Mouse (Mus musculus): ENCODE data around the gene Hadh.
A peak's percentile ranks its signal among the peaks of the same experiment; 100 is the strongest.

Hadh gene

GRCm38 (mm10) chr3:131271157-131271556 lies 744 bp downstream of the Hadh start:
- DNase-seq (ENCODE audit: low read depth, low spot score) = no peak

- DNase-seq (ENCODE audit: low read depth, low spot score) = no peak
Measured at GRCm38 (mm10) chr3:131270381-131270780, 1.5 kb downstream of the Hadh start.

GRCm38 (mm10) chr3:131266366-131267050 lies 5.4 kb downstream of the Hadh start:
- no peak for DNase-seq (ENCODE audit: low read depth, low spot score)

GRCm38 (mm10) chr3:131265516-131265915 lies 6.4 kb downstream of the Hadh start:
- DNase-seq (ENCODE audit: low read depth, low spot score) = no peak

GRCm38 (mm10) chr3:131263766-131264486 lies 8.0 kb downstream of the Hadh start:
- no peak for DNase-seq (ENCODE audit: low read depth, low spot score)

GRCm38 (mm10) chr3:131260418-131260817 lies 11.5 kb downstream of the Hadh start:
- no peak for DNase-seq (ENCODE audit: low read depth, low spot score)

- DNase-seq (ENCODE audit: low read depth, low spot score) = peak; percentile 27
Measured at GRCm38 (mm10) chr3:131259392-131259965, 12.4 kb downstream of the Hadh start.

- DNase-seq (ENCODE audit: low read depth, low spot score) = no peak
Measured at GRCm38 (mm10) chr3:131258921-131259320, 13.0 kb downstream of the Hadh start.

- DNase-seq (ENCODE audit: low read depth, low spot score) = no peak
Measured at GRCm38 (mm10) chr3:131255399-131255981, 16.4 kb downstream of the Hadh start.

GRCm38 (mm10) chr3:131254991-131255390 lies 16.9 kb downstream of the Hadh start:
- DNase-seq (ENCODE audit: low read depth, low spot score) = no peak

- DNase-seq (ENCODE audit: low read depth, low spot score) = no peak
Measured at GRCm38 (mm10) chr3:131251601-131252000, 20.3 kb downstream of the Hadh start.

GRCm38 (mm10) chr3:131250978-131251377 lies 20.9 kb downstream of the Hadh start:
- no peak for DNase-seq (ENCODE audit: low read depth, low spot score)

- no peak for DNase-seq (ENCODE audit: low read depth, low spot score)
Measured at GRCm38 (mm10) chr3:131250283-131250682, 21.6 kb downstream of the Hadh start.

GRCm38 (mm10) chr3:131248444-131248843 lies 23.5 kb downstream of the Hadh start:
- no peak for DNase-seq (ENCODE audit: low read depth, low spot score)

- no peak for DNase-seq (ENCODE audit: low read depth, low spot score)
Measured at GRCm38 (mm10) chr3:131247851-131248250, 24.1 kb downstream of the Hadh start.

GRCm38 (mm10) chr3:131247447-131247846 lies 24.5 kb downstream of the Hadh start:
- DNase-seq (ENCODE audit: low read depth, low spot score) = no peak

GRCm38 (mm10) chr3:131246579-131247046 lies 25.3 kb downstream of the Hadh start:
- DNase-seq (ENCODE audit: low read depth, low spot score) = no peak

- peak; percentile 80 for DNase-seq (ENCODE audit: low read depth, low spot score)
Measured at GRCm38 (mm10) chr3:131245766-131246578, 25.9 kb downstream of the Hadh start.

- peak; percentile 91 for DNase-seq (ENCODE audit: low read depth, low spot score)
Measured at GRCm38 (mm10) chr3:131237785-131238633, 33.9 kb downstream of the Hadh start.

GRCm38 (mm10) chr3:131237061-131237460 lies 34.8 kb downstream of the Hadh start:
- no peak for DNase-seq (ENCODE audit: low read depth, low spot score)
